Mouse (Mus musculus) testis, adult 2 months (tissue): ENCODE results near the gene Ppp1r8. TPM values are rescaled to one million over a fixed set of nuclear protein-coding genes. Genes with fewer than 3 reads are reported as not detected.

Experiments used
- H3K27ac ChIP-seq: fragments of 200-500 bp; 2 replicates; pipeline ENCODE4 v1.5.1; 2012; ENCODE audit warnings: low read depth, low read length; ENCODE audit not compliant: control insufficient read depth, insufficient read depth
- H3K27me3 ChIP-seq: fragments of 200-500 bp; 2 replicates; pipeline ENCODE4 v1.6.1; 2012; ENCODE audit warnings: mild to moderate bottlenecking, low read length, moderate library complexity; ENCODE audit not compliant: control insufficient read depth, insufficient read depth
- H3K36me3 ChIP-seq: fragments of 200-500 bp; 2 replicates; pipeline ENCODE4 v1.6.1; 2012; ENCODE audit warnings: mild to moderate bottlenecking, low read length; ENCODE audit not compliant: control insufficient read depth, insufficient read depth
- H3K4me1 ChIP-seq: fragments of 200-500 bp; 2 replicates; pipeline ENCODE4 v1.6.1; 2012; ENCODE audit warnings: low read length; ENCODE audit not compliant: control insufficient read depth, insufficient read depth
- H3K4me3 ChIP-seq: fragments of 200-500 bp; 2 replicates; pipeline ENCODE4 v1.5.1; 2012; ENCODE audit warnings: low read depth, mild to moderate bottlenecking, low read length, moderate library complexity, mixed read lengths; ENCODE audit not compliant: control insufficient read depth
- CTCF ChIP-seq: fragments of 200-500 bp; IDR thresholded peaks from 2 replicates; pipeline ENCODE4 v1.5.1; 2012; ENCODE audit warnings: low read depth, mild to moderate bottlenecking, inconsistent platforms, low read length, moderate library complexity; ENCODE audit not compliant: control insufficient read depth, insufficient read depth, insufficient replicate concordance
- POLR2A ChIP-seq: fragments of 200-500 bp; IDR thresholded peaks from 2 replicates; pipeline ENCODE4 v1.6.1; 2012; ENCODE audit warnings: low read depth, mild to moderate bottlenecking, inconsistent platforms, low read length, moderate library complexity; ENCODE audit not compliant: control insufficient read depth
- polyA plus RNA-seq: library from polyadenylated mRNA; depleted of rRNA; stranded (reverse); fragments of >200 nt; gene quantifications from 2 replicates; pipeline ENCODE4 v1.2.3, GENCODE M21; 2012; rRNA removed

Ppp1r8 gene
- 19.7 and 21.6 TPM in 2 replicates for polyA plus RNA-seq

DNA sequence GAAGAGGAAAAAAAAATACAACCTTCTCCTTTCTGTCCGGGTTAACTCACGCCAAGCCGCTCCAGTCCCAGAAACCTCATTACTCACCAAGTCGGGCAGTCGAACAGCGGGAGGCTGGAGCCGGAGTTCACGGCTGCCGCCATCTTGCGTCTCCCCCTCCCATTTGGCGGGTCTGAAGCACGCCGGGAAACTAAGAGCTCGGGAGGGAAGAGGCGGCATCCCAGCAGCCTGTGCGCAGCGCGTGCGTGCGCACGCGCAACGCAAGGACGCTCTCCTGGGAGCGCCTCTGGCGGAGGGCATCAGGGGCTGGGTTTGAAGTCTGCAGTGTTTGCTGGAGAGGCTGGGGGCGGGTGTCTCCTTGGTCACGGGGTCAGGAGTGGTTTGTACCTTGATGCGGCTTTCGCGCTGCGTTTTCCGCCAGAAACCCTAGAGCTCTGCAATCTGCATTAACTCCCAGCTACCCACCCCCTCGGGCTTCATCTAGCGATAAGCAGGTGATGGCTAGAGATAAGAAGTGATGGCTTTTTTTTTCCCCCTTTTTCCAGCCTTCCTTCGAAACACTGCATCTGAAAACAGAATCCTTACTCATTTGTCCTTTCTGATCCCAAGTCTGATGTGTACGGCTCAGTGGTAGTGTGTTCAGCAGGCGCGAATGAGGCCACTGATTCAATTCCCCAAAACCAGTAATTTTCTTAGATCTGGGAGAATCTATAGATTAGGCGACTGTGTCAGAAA, at the start of gene Ppp1r8:
Gene Ppp1r8, minus strand, starts transcription at position 200 of the 735 bp plus-strand sequence.
- H3K36me3 ChIP-seq = no peaks in the 10 kb centered on the region
- H3K27ac ChIP-seq = peak within 1 kb of the TSS; percentile 77
- H3K27me3 ChIP-seq = no peaks in the 10 kb centered on the region
- TF ChIP-seq CTCF = no peak
- peak; percentile 100 for TF ChIP-seq POLR2A
- H3K4me3 ChIP-seq = peak within 1 kb of the TSS; percentile 98
- peaks cover 4% of the 10 kb centered on the region for H3K4me1 ChIP-seq

DNA sequence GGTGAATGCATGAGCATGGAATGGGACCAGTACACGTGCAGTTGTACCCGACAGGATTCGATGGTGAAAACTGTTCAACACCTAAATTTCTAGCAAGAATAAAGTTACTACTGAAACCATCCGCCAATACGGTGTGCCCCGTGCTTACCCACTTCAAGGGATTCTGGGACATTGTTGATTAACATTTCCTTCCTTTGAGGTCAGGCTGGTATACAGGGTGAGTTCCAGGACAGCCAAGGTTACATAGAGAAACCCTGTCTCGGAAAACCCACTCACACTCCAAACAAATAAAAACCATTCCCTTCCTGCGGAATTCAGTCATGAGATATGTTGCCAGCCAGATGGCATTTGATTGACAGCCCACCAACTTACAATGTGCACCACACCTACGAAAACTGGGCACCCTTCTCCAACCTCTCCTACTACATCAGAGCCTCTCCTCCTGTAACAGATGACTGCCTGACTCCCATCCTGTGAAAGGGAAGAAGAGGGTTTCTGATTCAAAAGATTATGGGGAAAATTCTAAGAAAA, 41.9 kb upstream of the Ppp1r8 start:
- Histone ChIP-seq H3K4me3 (peak overlapping the region; percentile 89), H3K27ac (peak overlapping the region; percentile 76), H3K4me1 (peaks cover 5% of the 10 kb centered on the region), H3K27me3 (no peaks in the 10 kb centered on the region), H3K36me3 (no peaks in the 10 kb centered on the region)
- TF ChIP-seq CTCF = no peak
- no peak for TF ChIP-seq POLR2A

GRCm38 (mm10) chr4:132884064-132884843, 41.3 kb upstream of the Ppp1r8 start, which contains the start of gene Stx12:
TSS of gene Stx12 (minus strand) at chr4:132884509.
- peak within 1 kb of the TSS; percentile 76 for H3K27ac ChIP-seq
- peak within 1 kb of the TSS; percentile 89 for H3K4me3 ChIP-seq
- no peaks in the 10 kb centered on the region for H3K27me3 ChIP-seq
- no peaks in the 10 kb centered on the region for H3K36me3 ChIP-seq
- TF ChIP-seq CTCF (no peak), POLR2A (peak; percentile 87)
- H3K4me1 ChIP-seq = peaks cover 5% of the 10 kb centered on the region

DNA sequence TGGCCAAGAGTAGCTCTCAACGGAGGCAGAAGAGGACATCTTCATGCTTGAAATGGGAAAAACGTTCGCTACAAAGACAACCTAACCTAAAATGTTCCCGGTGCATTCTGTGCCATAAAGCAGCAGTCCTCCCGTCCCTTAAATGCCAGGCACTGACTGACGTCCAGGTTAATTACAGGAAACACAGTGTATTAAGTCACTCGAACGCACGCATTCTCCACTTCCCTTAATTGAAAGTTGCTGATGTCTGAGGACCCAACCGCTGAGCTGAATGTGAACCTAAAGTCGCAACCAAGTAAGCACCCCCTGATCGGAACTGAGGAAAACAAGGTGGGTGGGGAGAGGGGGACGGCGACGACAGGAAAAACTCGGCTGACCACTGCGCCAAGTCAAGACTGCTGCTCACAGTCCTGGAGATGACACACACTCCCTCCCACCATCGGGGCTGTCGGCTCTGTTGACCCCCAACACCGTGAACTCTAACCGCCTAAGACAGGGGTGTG, 40.6 kb upstream of the Ppp1r8 start:
- H3K4me3 ChIP-seq = peak overlapping the region; percentile 89
- peaks cover 5% of the 10 kb centered on the region for H3K4me1 ChIP-seq
- no peaks in the 10 kb centered on the region for H3K36me3 ChIP-seq
- TF ChIP-seq POLR2A (no peak), CTCF (no peak)
- H3K27ac ChIP-seq = peak overlapping the region; percentile 76
- H3K27me3 ChIP-seq = no peaks in the 10 kb centered on the region

DNA sequence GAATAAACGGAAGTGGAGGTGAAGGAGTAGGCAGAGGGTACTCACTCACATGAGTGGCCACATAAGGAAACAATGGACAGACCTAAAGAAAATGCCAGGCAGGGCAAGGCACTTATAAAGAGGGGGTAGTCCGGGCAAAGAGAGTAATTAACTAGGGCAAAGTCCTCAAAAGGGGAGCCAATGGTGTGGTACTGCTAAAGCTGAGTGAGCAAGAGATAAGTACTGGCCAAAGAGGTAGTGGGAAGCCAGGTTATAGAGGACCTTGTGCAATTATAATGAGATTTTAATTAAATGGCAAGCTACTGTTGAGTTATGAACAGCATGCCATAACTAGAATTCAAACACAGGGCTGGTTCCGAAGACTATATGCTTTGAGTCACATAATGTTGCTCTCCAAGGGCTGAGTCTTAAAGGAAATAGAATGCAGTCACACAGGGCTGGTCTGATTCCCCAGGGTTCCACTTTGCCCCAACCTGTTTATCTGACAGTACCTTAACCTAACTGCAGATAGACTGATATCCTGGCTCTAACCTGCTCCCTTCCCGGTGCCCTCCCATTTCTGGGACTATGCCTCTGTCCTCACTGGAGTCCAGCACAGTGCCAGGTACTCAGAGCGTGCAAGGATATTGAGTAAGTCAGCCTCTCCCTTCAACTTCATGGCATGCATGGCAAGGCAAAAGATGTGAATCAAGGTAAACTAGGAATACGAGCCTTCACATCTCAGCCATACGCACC, 31.6 kb upstream of the Ppp1r8 start:
- no peak overlapping the region for H3K27ac ChIP-seq
- no peaks in the 10 kb centered on the region for H3K36me3 ChIP-seq
- H3K4me3 ChIP-seq = no peak overlapping the region
- no peaks in the 10 kb centered on the region for H3K4me1 ChIP-seq
- no peaks in the 10 kb centered on the region for H3K27me3 ChIP-seq
- TF ChIP-seq POLR2A (no peak), CTCF (no peak)

DNA sequence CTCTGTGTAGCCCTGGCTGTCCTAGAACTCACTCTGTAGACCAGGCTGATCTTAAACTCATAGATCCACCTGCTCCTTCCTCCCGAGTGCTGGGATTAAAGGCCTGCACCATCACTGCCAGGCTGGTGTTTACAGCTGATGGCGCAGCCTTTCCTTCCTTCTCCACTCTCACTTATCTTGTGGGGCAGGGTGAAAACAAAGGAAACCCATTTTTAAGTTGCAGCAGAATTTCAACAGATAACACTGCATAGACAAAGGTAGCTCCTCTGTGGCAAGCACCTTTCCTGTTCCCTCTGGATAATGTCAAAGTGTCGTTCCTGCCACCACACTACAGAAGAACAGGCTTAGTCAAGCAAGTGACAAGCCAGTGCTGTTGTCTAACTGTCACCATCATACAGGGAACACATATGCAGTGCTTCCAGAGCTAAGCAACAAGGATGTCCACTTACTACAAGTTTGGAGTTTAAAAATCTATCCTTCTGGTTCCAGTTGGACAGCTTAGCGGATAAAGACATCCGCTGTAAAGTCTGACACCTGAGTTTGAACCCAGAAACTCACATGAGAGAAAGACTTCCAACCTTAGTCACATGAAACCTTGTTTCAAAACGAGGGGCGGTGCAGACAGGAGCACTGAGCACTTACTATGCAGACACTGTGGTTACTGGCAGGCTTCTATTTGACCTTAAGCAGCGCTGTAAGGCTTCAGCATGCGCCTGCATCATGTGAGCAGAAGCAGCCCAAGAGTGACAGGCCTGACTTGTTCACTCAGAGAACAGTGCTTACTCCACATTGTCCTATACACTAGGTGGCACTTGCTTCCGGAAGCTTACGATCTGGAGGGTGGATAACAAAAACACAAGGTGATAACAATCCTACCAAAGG, 30.8 kb upstream of the Ppp1r8 start:
- Histone ChIP-seq H3K4me1 (no peaks in the 10 kb centered on the region), H3K4me3 (no peak overlapping the region), H3K27me3 (no peaks in the 10 kb centered on the region), H3K27ac (no peak overlapping the region), H3K36me3 (no peaks in the 10 kb centered on the region)
- TF ChIP-seq POLR2A (no peak), CTCF (no peak)
